Mouse (Mus musculus) limb, embryonic 15.5 days (tissue): ENCODE data around the gene Ppfia3. TPM values are rescaled to one million over a fixed set of nuclear protein-coding genes. Genes with fewer than 3 reads are reported as not detected.

Experiments
- ATAC-seq: fragments of 200-750 bp; cut with Nextera tagmentation; 2 replicates; pipeline ENCODE4 v1.8.0; 2017; ENCODE audit warnings: low read depth, moderate TSS enrichment; ENCODE audit not compliant: insufficient number of reproducible peaks, low FRiP score, low TSS enrichment
- H3K27ac ChIP-seq: fragments of 300-500 bp; sonication (generic); 2 replicates; pipeline ENCODE4 v1.5.1; 2015; ENCODE audit warnings: moderate library complexity, mild to moderate bottlenecking, inconsistent platforms
- H3K27me3 ChIP-seq: fragments of 300-500 bp; sonication (generic); 2 replicates; pipeline ENCODE4 v1.6.1; 2015; ENCODE audit warnings: inconsistent platforms
- H3K36me3 ChIP-seq: fragments of 300-500 bp; sonication (generic); 2 replicates; pipeline ENCODE4 v1.6.1; 2015; ENCODE audit warnings: inconsistent platforms
- H3K4me1 ChIP-seq: fragments of 300-500 bp; sonication (generic); 2 replicates; pipeline ENCODE4 v1.6.1; 2015; ENCODE audit warnings: inconsistent platforms
- H3K4me2 ChIP-seq: fragments of 300-500 bp; sonication (generic); 2 replicates; pipeline ENCODE4 v1.6.1; 2015; ENCODE audit warnings: mild to moderate bottlenecking, inconsistent platforms
- H3K4me3 ChIP-seq: fragments of 300-500 bp; sonication (generic); 2 replicates; pipeline ENCODE4 v1.5.1; 2015; ENCODE audit warnings: mild to moderate bottlenecking, inconsistent platforms
- H3K9ac ChIP-seq: fragments of 300-500 bp; sonication (generic); 2 replicates; pipeline ENCODE4 v1.6.1; 2015; ENCODE audit warnings: inconsistent platforms
- H3K9me3 ChIP-seq: fragments of 300-500 bp; sonication (generic); 2 replicates; pipeline ENCODE4 v1.6.1; 2016; ENCODE audit warnings: inconsistent platforms
- WGBS: fragments of 180-500 bp; shearing (Covaris S2); methylation state at CpG from one replicate; pipeline ENCODE4 v1.1.7; 2015; 5-methylcytosine and 5-hydroxymethylcytosine counted together
- polyA plus RNA-seq: library from polyadenylated mRNA; unstranded; fragments of >200 nt; fragmentation: Nextera tagmentation; extraction: Ambion mirVana; gene quantifications from 2 replicates; pipeline ENCODE4 v1.2.1, GENCODE M21; 2015

The Ppfia3 gene
- polyA plus RNA-seq, 1 experiment from 2014 or later: 9.1 TPM

DNA sequence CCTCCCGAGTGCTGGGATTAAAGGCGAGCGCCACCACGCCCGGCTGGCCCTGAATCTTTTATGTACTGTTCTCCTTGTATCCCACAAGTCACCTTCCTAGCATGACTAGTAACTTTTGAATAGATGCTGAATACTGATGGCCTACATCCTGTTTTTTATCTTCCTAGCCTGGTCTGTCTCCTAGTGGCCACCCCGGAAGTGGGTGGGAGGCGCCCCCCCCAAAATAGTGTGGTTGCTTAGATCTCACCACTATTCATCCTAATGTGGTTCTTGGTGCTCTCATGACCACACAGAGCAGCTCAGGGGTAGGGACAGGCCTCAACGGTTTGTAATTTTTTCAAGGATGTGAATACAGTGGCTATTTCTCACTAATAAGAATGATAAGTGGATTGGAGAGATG, 7.8 kb upstream of the Ppfia3 start:
- H3K9me3 ChIP-seq: no peaks in the 10 kb centered on the region
- WGBS: 93% methylated on average over 8 of the region's 8 CpGs
- peaks cover 8% of the 10 kb centered on the region for H3K27me3 ChIP-seq
- no peak for ATAC-seq
- peaks cover 69% of the 10 kb centered on the region for H3K36me3 ChIP-seq
- H3K4me3 ChIP-seq: no peak overlapping the region
- no peak overlapping the region for H3K4me2 ChIP-seq
- H3K27ac ChIP-seq: no peak overlapping the region
- H3K4me1 ChIP-seq: peaks cover 12% of the 10 kb centered on the region
- no peak overlapping the region for H3K9ac ChIP-seq

- peaks cover 26% of the 10 kb centered on the region for H3K27me3 ChIP-seq
Measured at GRCm38 (mm10) chr7:45372371-45372770, 5.6 kb upstream of the Ppfia3 start.

DNA sequence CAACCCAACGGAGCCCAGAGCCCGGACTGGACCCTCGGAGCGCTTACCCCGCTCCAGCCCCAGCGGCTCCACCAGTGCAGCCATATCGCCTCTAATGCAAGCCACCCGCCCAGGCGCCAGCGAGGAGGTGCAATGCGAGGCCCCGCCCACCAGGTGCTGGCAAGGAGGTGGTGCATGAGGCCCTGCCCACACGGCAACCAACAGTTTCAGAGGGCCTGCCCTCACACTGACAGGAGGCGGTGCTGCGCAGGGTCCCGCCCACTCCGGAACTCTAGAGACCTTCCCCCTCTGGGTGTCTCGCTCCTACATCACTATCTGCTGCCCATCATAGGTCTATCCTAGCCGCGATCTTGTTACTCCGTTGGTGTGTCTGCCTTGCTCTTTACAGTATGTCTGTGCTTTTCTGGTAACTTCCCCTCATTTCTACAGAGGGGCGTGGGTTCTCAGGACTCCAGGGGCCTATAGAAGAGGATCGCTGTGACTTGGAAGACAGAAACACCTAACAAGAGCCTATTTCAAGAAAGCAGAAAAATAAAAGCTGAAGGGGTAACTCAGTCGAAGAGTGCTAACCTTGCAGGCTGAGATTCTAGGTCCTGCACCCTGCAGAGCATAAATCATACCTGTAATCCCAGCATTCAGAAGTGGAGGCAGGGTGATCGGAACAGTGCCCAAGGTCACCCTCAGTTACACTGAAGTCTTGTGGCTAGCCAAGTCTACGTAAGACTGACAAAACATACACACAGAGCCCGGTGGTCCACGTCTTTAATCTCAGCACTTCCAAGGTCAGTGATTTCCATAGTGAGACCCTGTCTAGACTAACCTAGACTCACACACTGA, 3.9 kb upstream of the Ppfia3 start, which contains the start of gene Lin7b:
TSS of gene Lin7b (minus strand) at position 109 of the 837 bp plus-strand sequence.
- H3K27ac ChIP-seq: no peak within 1 kb of the TSS
- peak; percentile 64 for ATAC-seq

More at GRCm38 (mm10) chr7:45372371-45372770, 5.6 kb upstream of the Ppfia3 start:
- Histone ChIP-seq H3K4me2 (no peak overlapping the region), H3K9me3 (no peaks in the 10 kb centered on the region), H3K9ac (no peak overlapping the region), H3K27ac (no peak overlapping the region), H3K4me3 (no peak overlapping the region), H3K36me3 (peaks cover 47% of the 10 kb centered on the region), H3K4me1 (peaks cover 21% of the 10 kb centered on the region)
- ATAC-seq: no peak
- WGBS: 81% methylated on average over 5 of the region's 5 CpGs

GRCm38 (mm10) chr7:45369836-45370474, 3.1 kb upstream of the Ppfia3 start:
- peak overlapping the region; percentile 57 for H3K4me3 ChIP-seq
- H3K27ac ChIP-seq: no peak overlapping the region
- 8% methylated on average over 51 of the region's 52 CpGs for WGBS
- peak overlapping the region; percentile 88 for H3K4me2 ChIP-seq
- H3K36me3 ChIP-seq: peaks cover 24% of the 10 kb centered on the region
- H3K27me3 ChIP-seq: peaks cover 35% of the 10 kb centered on the region
- H3K4me1 ChIP-seq: peaks cover 33% of the 10 kb centered on the region
- no peaks in the 10 kb centered on the region for H3K9me3 ChIP-seq
- peak overlapping the region; percentile 27 for H3K9ac ChIP-seq
- peak; percentile 2; the same call in 1 of the 2 replicates for ATAC-seq

More for the DNA sequence above, 3.9 kb upstream of the Ppfia3 start, which contains the start of gene Lin7b:
- Histone ChIP-seq H3K4me2 (peak within 1 kb of the TSS; percentile 88), H3K4me1 (peaks cover 31% of the 10 kb centered on the region), H3K9me3 (no peaks in the 10 kb centered on the region), H3K4me3 (peak within 1 kb of the TSS; percentile 57), H3K36me3 (peaks cover 30% of the 10 kb centered on the region), H3K27me3 (peaks cover 29% of the 10 kb centered on the region), H3K9ac (peak within 1 kb of the TSS; percentile 27)
- 12% methylated on average over 28 of the region's 28 CpGs for WGBS

DNA sequence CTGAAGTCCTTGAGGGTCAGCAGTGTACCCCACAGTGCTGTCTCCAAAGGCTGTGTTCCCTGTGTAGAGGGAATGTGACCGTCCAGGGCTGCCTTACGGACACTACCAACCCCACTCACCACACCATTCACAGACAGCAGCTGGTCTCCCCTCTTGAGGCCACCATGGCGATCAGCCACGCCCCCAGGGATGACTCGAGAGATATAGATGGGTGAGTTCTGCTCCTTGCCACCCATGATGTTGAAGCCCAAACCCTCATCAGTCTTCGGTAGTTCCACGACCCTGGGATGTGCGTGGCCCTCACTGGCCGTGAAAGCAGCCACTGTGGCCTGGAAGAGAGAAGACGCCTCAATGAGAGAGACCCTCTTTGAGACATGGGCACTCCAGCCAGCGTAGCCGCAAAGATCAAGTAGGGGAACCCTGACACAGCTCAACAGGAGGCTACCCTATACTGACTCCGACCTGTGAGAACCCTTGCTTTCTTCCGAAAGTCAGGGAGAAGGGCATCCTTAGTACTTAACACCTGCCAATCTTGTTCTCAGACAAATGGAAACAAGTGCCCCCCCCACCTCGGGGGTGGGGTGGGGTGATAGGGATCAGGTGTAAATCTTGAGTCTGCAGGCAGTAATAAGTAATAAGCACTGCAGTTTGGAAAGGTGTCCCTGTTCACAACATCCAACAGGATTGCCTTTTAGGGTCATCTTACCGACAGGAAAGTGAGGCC, 2.4 kb upstream of the Ppfia3 start:
- WGBS: 74% methylated on average over 16 of the region's 16 CpGs
- Histone ChIP-seq H3K36me3 (peaks cover 19% of the 10 kb centered on the region; the same call in 1 of the 2 replicates), H3K27ac (no peak overlapping the region), H3K9ac (no peak overlapping the region), H3K4me1 (peaks cover 33% of the 10 kb centered on the region), H3K4me2 (peak overlapping the region; percentile 88; the same call in 1 of the 2 replicates), H3K4me3 (peak overlapping the region; percentile 57), H3K9me3 (no peaks in the 10 kb centered on the region), H3K27me3 (peaks cover 41% of the 10 kb centered on the region)
- no peak for ATAC-seq

- Histone ChIP-seq H3K27me3 (peaks cover 50% of the 10 kb centered on the region), H3K4me1 (peaks cover 33% of the 10 kb centered on the region), H3K4me2 (peak overlapping the region; percentile 95; the same call in 1 of the 2 replicates), H3K9me3 (no peaks in the 10 kb centered on the region), H3K27ac (no peak overlapping the region), H3K36me3 (peaks cover 9% of the 10 kb centered on the region; the same call in 1 of the 2 replicates), H3K9ac (no peak overlapping the region), H3K4me3 (peak overlapping the region; percentile 58; the same call in 1 of the 2 replicates)
- no peak for ATAC-seq
- 84% methylated on average over 15 of the region's 15 CpGs for WGBS
Measured at GRCm38 (mm10) chr7:45368178-45368577, 1.4 kb upstream of the Ppfia3 start.

GRCm38 (mm10) chr7:45367020-45367880, 431 bp upstream of the Ppfia3 start:
- Histone ChIP-seq H3K9ac (peak overlapping the region; percentile 18), H3K27me3 (peaks cover 59% of the 10 kb centered on the region), H3K9me3 (no peaks in the 10 kb centered on the region), H3K36me3 (0 out of 2 replicates have a peak, but pooled peaks cover under 1% of the 10 kb centered on the region), H3K4me2 (peak overlapping the region; percentile 95), H3K4me3 (peak overlapping the region; percentile 58), H3K27ac (peak overlapping the region; percentile 19; the same call in 1 of the 2 replicates), H3K4me1 (peaks cover 33% of the 10 kb centered on the region)
- peak; percentile 92 for ATAC-seq
- WGBS: 1% methylated on average over 67 of the region's 70 CpGs

- H3K27me3 ChIP-seq: peaks cover 71% of the 10 kb centered on the region
- peaks cover 43% of the 10 kb centered on the region for H3K4me1 ChIP-seq
- peak overlapping the region; percentile 95 for H3K4me2 ChIP-seq
- ATAC-seq: no peak
- H3K27ac ChIP-seq: peak overlapping the region; percentile 39; the same call in 1 of the 2 replicates
- peak overlapping the region; percentile 58 for H3K4me3 ChIP-seq
- H3K36me3 ChIP-seq: no peaks in the 10 kb centered on the region
- peak overlapping the region; percentile 59 for H3K9ac ChIP-seq
- no peaks in the 10 kb centered on the region for H3K9me3 ChIP-seq
- 3% methylated on average over 35 of the region's 35 CpGs for WGBS
Measured at GRCm38 (mm10) chr7:45365742-45366651, 822 bp downstream of the Ppfia3 start.

DNA sequence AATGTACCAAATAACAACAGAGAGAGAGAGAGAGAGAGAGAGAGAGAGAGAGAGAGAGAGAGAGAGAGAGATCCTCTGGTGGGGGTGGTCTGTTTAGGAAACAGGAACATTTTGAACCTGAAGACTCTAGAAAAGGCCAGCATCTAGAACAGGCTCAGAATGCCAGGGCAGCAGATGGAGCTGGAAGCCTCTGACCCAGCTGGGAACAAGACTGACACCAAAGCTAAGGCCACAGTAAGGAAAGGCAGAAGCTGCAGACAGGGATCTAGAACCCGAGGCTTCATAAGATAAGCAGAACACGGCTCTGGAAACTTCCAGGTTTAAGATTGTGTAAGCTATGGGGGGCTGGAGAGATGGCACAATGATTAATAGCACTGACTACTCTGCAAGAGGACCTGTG, 2.8 kb downstream of the Ppfia3 start:
- Histone ChIP-seq H3K27ac (no peak overlapping the region), H3K9ac (no peak overlapping the region), H3K27me3 (peaks cover 68% of the 10 kb centered on the region), H3K4me1 (peaks cover 31% of the 10 kb centered on the region), H3K4me2 (no peak overlapping the region), H3K36me3 (no peaks in the 10 kb centered on the region), H3K4me3 (no peak overlapping the region), H3K9me3 (no peaks in the 10 kb centered on the region)
- no peak for ATAC-seq
- 71% methylated on average over 2 of the region's 2 CpGs for WGBS

- Histone ChIP-seq H3K36me3 (0 out of 2 replicates have a peak, but pooled peaks cover under 1% of the 10 kb centered on the region), H3K4me2 (no peak overlapping the region), H3K27ac (peak overlapping the region; percentile 54), H3K9me3 (no peaks in the 10 kb centered on the region), H3K9ac (no peak overlapping the region), H3K4me1 (peaks cover 27% of the 10 kb centered on the region), H3K4me3 (no peak overlapping the region), H3K27me3 (peaks cover 57% of the 10 kb centered on the region)
- no peak for ATAC-seq
- 8% methylated on average over 13 of the region's 13 CpGs for WGBS
Measured at GRCm38 (mm10) chr7:45362801-45363200, 4.0 kb downstream of the Ppfia3 start.
